Mouse (Mus musculus) embryo, embryonic 9.5 days (tissue): Measurements from ENCODE around the gene Wnk4.

ENCODE experiments used
- DNase-seq: peaks from one replicate; pipeline ENCODE4 v3.0.0-alpha.2; 2017; ENCODE audit errors: extremely low spot score

Wnk4 gene

GRCm38 (mm10) chr11:101245071-101245470 lies 15.3 kb upstream of the Wnk4 start:
- DNase-seq, result peak; percentile 57

DNA sequence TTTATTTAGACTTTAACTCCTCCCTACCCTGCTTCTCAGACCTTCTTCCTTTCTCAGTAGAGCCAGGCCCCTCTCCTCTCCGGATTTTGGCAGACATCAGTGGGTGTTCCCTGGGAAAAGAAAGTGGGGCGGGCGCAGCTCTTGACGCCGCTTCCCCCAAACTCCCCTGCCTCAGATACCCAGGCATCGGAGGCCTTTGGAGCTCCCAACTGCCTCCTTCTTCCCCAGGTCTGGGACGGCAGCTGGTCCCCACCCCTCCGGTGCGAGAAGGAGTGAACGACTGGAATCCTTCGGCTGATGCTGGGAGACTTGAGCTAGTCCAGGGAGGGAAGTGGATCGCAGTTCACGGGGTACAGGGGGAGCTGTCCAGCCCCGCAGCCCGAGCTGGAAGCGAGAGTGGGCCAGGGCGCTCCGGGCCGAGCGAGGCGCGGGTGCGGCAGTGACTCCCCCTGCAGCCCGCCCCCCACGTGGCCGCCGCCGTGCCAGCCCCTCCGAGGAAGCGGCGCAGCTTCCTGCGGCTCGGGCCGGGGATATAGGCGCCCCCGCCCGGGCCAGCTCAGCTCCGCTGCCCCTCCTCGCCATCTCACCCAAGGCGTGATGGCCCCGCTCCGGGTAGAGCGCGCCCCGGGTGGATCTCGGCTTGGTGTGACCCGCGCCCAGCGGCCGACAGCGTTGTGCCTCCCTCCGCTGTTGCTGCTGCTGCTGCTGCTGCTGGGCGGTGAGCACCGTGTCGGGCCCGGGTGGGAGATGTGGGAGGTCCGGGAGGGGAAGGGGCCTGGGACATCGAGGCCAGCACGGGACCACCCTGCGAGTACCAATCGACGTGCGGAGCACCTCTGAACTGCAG lies 14.3 kb upstream of the Wnk4 start, which contains the start of gene Ramp2:
Ramp2 (plus strand) TSS at position 174 of the 847 bp plus-strand sequence.
- peak; percentile 65 for DNase-seq

GRCm38 (mm10) chr11:101246702-101247012 lies 13.7 kb upstream of the Wnk4 start:
- DNase-seq, result no peak

DNA sequence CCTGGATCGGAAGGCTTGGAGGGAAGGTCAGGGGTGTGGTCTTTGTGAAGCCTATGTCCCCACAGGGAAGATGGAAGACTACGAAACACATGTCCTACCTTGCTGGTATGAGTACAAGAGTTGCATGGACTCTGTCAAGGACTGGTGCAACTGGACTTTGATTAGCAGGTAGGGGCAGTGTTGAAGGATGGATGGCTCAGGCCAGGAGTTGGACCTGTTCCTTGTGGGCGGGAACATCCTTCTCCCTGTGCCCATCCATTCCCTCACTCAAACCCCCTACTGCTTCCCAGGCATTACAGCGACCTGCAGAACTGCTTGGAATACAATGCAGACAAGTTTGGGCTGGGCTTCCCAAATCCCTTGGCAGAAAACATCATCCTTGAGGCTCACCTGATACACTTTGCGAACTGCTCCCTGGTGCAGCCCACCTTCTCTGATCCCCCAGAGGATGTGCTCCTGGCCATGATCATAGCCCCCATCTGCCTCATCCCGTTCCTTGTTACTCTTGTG lies 12.8 kb upstream of the Wnk4 start:
- no peak for DNase-seq

DNA sequence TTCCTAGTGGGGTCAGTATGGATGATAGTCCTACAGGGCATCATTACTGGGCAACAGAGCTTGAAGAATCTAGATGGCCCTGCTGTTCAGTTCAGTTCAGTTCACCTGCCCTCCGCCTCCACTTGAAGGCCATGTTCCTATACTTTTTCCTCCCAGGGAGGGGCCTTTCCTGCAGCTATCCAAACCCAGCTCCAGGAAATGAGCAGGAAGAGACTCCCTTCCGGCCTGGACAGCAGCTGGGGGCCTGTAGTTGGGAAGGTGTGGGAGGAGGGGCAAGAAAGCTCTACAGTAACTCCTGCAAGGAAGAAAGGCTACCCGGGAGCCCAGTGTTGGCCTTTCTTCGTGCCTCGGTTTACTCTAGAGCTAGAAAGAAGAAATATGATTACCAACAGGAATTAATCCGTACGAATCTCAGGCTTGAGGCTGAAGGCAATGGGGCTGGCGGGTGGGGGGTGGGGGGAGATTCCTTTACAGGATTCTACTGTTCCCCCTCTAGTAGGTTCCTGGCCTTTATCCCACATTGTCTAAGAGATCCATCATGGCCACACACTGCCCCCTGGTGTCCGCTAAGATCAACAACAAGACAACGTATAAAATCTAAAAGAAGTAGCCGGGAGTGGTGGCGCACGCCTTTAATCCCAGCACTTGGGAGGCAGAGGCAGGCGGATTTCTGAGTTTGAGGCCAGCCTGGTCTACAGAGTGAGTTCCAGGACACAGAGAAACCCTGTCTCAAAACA lies 11.9 kb upstream of the Wnk4 start:
- peak; percentile 62 for DNase-seq

GRCm38 (mm10) chr11:101251031-101251430 lies 9.3 kb upstream of the Wnk4 start:
- DNase-seq, result no peak

GRCm38 (mm10) chr11:101252941-101253340 lies 7.4 kb upstream of the Wnk4 start:
- no peak for DNase-seq

DNA sequence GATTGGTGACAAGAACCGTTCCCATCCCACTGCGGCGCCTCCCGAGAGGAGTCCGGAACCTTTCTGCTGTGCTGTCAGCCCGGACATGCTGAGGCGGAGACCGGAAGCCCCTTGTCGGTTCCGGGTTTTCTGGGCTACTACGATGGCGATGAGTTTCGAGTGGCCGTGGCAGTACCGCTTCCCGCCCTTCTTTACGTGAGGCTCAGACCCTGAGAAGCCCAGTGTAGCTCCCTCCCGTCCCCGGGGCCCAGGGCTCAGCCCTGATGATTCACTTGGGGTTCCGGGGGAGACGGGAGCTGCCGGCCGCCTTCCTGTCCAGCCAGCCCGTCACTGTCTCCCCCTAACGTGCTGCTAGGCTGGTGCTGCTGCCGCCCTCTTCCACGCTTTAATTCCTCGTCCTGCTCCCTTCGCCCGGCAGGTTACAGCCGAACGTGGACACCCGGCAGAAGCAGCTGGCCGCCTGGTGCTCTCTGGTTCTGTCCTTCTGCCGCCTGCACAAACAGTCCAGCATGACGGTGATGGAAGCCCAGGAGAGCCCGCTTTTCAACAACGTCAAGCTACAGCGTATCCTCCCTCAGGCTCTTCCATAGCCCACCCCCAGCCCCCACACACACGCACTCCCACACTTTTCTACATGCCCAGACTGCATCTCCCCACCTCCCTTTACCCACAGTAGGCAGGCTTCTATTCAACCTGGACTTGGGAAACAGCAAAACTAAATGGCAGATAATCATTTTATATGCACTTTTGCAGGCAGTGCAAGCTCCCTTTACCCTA lies 6.6 kb upstream of the Wnk4 start, which contains the start of gene Vps25:
Vps25 (plus strand) TSS at position 95 of the 777 bp plus-strand sequence.
- DNase-seq, result peak; percentile 88

- no peak for DNase-seq
These were observed 4.3 kb upstream of the Wnk4 start for GRCm38 (mm10) chr11:101255826-101256775.

DNA sequence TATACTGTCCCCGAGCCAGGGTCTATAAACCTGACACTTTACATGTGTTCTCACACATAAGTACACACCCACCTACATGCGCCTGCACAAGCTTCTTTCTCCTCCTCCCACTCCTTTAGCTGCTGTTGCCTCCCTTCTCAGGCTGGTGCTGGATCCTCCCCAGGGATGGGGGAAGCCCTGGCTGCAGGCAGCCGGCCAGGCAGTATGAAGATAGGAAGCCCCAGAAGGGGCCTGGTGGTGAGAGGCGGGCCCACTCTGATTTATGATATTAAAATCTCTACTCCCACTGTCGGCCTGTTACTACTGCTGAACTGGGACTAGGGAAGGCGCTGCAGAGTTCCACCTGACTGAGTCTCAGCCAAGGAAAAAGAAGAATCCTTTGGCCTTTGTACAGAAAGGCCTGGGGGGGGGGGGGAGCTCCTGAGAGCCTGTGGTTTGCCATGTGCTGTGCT lies 1.1 kb upstream of the Wnk4 start:
- DNase-seq, result no peak

GRCm38 (mm10) chr11:101260826-101261380 lies 536 bp downstream of the Wnk4 start:
- no peak for DNase-seq

GRCm38 (mm10) chr11:101262272-101262967 lies 2.1 kb downstream of the Wnk4 start:
- DNase-seq, result peak; percentile 48

DNA sequence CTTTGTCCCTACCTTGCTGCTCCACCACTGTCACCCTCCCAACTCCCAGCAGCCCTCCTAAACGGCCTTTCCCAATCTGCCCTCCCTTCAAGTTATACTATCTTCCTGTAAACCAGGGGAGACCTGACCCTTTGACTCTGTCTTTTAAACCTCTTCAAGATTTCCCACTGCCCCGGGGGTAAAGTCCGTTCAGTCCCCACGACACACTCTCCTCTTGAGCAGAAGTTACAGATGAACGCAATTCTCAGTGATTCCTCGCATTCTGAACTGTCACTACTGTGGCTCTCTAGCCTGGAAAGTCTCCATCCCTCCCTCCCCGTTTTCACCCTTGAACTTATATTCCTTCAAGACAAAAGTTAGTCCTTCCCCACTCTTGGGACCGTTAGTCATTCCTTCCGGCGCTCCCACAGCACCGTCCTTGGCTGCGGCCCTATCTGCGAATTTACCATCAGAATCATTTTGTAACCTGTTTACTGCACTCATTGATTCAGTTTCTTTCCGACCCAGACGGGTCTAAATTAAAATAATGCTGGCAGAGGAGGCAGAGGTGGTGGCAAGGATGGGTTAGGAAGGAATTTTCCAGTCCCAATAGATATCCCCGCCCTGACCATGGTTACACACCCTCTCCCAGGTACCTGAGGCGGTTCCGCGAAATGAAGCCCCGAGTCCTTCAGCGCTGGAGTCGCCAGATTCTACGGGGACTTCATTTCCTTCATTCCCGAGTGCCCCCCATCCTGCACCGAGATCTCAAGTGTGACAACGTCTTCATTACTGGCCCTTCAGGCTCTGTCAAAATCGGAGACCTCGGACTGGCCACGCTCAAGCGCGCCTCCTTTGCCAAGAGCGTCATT lies 3.0 kb downstream of the Wnk4 start:
- DNase-seq, result no peak

- no peak for DNase-seq
These were observed 3.6 kb downstream of the Wnk4 start for GRCm38 (mm10) chr11:101263989-101264280.

DNA sequence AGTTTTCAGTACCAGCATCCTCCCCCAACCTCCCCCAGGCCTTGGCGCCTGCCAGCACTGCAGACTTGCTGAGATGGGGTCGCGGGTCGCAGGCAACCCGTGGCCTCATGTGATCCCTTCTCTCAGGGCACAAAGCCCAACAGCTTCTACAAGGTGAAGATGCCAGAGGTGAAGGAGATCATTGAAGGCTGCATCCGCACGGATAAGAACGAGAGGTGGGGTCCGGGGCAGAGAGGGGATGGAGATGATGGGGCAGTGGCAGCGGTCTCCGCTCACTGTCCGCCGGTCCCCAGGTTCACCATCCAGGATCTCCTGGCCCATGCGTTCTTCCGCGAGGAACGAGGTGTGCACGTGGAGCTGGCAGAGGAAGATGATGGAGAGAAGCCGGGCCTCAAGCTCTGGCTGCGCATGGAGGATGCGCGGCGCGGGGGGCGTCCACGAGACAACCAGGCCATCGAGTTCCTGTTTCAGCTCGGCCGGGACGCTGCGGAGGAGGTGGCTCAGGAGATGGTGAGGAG lies 4.6 kb downstream of the Wnk4 start:
- DNase-seq, result peak; percentile 46

DNA sequence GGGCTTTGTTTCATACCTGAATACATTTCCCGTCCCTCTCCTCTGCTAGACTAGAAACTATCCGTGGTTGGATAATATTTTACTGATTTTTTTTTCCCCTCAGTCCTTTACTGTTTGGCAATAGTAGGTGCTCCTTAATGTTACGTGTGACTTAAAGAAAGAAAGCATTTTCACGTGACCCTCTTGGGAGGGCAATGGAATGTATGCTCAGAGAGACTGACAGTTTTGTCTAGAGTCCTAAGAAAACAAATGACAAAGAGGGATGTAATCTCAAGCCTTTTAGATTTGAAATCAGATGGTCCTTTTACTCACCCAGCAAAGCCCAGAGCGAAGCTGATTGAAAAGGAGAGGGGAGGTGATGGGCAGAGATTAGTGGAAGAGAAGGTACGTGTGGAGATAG lies 5.5 kb downstream of the Wnk4 start:
- DNase-seq, result no peak

DNA sequence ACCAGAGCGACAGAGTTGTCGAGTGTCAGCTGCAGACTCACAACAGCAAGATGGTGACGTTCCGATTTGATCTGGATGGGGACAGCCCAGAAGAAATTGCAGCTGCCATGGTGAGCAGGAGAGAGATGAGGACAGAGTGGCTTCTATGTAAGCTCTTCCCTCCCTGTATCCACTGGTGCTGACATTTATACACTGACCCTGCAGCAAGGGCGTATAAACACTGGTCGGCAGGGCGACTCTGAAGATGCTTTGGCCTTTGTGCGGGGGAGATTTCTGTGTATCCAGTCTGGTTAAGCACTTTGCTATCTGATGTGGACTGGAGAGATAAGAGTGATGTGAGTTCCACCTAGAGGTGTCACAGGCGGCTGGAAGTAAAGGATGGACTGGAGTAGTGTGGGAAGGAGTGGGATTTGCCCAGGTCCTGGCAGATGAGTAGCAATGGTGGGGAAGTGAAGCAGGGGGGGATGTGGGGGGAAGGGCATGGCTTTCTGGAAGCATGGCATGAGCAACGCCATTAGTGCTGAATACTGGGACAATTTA lies 9.3 kb downstream of the Wnk4 start:
- peak; percentile 64 for DNase-seq

DNA sequence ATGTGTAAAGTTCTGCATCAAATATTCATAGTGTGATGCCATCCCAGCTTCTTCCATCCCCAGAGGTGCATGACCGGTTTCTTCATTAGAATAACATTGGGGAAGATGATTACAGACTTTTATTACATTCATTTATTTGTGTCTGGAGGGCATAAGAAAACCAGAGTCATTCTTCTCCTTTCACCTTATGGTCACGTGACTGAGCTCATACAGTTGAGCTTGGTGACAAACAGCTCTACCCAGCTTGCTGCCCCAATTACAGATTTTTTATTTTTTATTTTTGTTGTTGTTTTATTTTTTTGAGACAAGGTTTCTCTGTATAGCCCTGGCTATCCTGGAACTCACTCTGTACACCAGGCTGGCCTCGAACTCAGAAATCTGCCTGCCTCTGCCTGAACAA lies 12.1 kb downstream of the Wnk4 start:
- no peak for DNase-seq

DNA sequence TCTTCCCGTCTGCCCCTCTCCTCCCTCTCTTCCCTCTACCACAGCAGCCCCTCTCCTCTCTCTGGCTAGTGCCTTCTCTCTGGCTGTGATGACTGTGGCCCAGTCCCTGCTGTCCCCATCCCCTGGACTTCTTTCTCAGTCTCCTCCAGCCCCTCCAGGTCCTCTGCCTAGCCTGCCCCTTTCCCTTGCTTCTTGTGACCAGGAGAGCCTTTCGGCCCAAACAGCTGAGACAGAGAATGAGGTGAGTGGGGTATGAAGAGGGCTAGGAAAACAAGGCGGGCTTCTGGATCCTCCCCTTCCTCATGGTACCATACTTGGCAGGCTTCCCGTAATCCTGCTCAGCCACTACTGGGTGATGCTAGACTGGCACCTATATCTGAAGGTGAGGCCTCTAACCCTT lies 14.9 kb downstream of the Wnk4 start:
- DNase-seq, result no peak
